In genomic region chr11:60099555-60100186, GRCm38 (mm10) we compare ENCODE assay signal across 18 mouse cellular contexts. TPM values are rescaled to one million over a fixed set of nuclear protein-coding genes. Genes with fewer than 3 reads are reported as not detected.
A peak's percentile ranks its signal among the peaks of the same experiment; 100 is the strongest.
DNase-seq lines count a peak whose midpoint lies in the region; ATAC-seq lines count a peak whose summit lies in the region.
"Had no signal": no experiment of that assay in that cellular context is flagged by ENCODE, and none has a peak within 500 bp of the region (broad histone marks: within the 10 kb centered on the region; RNA-seq: fewer than 3 reads in every experiment).

No protein-coding gene starts in this region.

- no peaks in the 10 kb centered on the region for H3K9me3 ChIP-seq in heart, embryonic 16.5 days (replicated peaks; ENCODE audit: control insufficient read depth, low read length)
- no peaks in the 10 kb centered on the region for H3K9me3 ChIP-seq in megakaryocyte, embryonic 14.5 days
- no peaks in the 10 kb centered on the region for H3K9me3 ChIP-seq in midbrain, embryonic 10.5 days (replicated peaks)
- no peaks in the 10 kb centered on the region for H3K9me3 ChIP-seq in kidney, embryonic 16.5 days (ENCODE audit: low read length)
- H3K9me3 ChIP-seq: heart, embryonic 15.5 days; hindbrain, embryonic 15.5 days; liver, embryonic 15.5 days; neural tube, embryonic 13.5 days had no signal

- no peak overlapping the region for H3K9ac ChIP-seq in heart, embryonic 16.5 days (ENCODE audit: low read length)
- no peak overlapping the region for H3K9ac ChIP-seq in kidney, embryonic 16.5 days (replicated peaks; ENCODE audit: low read length)
- H3K9ac ChIP-seq: heart, embryonic 15.5 days; hindbrain, embryonic 15.5 days; liver, embryonic 15.5 days; neural tube, embryonic 13.5 days had no signal

- peaks cover 36% of the 10 kb centered on the region for H3K4me1 ChIP-seq in heart, embryonic 16.5 days (ENCODE audit: control insufficient read depth, insufficient read depth, low read length)
- H3K4me1 ChIP-seq in megakaryocyte, embryonic 14.5 days: peaks cover 70% of the 10 kb centered on the region
- H3K4me1 ChIP-seq in midbrain, embryonic 10.5 days: peaks cover 19% of the 10 kb centered on the region
- peaks cover 11% of the 10 kb centered on the region for H3K4me1 ChIP-seq in kidney, embryonic 16.5 days (ENCODE audit: insufficient read depth, low read length)

- H3K4me3 ChIP-seq in heart, embryonic 16.5 days (ENCODE audit: low read length): no peak overlapping the region
- H3K4me3 ChIP-seq in megakaryocyte, embryonic 14.5 days (replicated peaks): peak overlapping the region; percentile 34
- H3K4me3 ChIP-seq in midbrain, embryonic 10.5 days: no peak overlapping the region
- no peak overlapping the region for H3K4me3 ChIP-seq in kidney, embryonic 16.5 days (ENCODE audit: low read length)
- H3K4me3 ChIP-seq: heart, embryonic 15.5 days; hindbrain, embryonic 15.5 days; liver, embryonic 15.5 days; neural tube, embryonic 13.5 days had no signal

- ATAC-seq in heart, embryonic 16.5 days (replicated peaks; ENCODE audit: extremely low read depth, insufficient read depth, low FRiP score): no peak
- no peak for ATAC-seq in inflammation-experienced regulatory T-cells, adult 6 months
- no peak for ATAC-seq in kidney, embryonic 16.5 days (ENCODE audit: low FRiP score, low TSS enrichment)
- ATAC-seq: forebrain, embryonic 16.5 days had no signal

- no peak overlapping the region for H3K4me2 ChIP-seq in heart, embryonic 16.5 days (ENCODE audit: low read depth, low read length)
- no peak overlapping the region for H3K4me2 ChIP-seq in kidney, embryonic 16.5 days (replicated peaks; ENCODE audit: low read depth, low read length)
- H3K4me2 ChIP-seq: heart, embryonic 15.5 days; hindbrain, embryonic 15.5 days; liver, embryonic 15.5 days; neural tube, embryonic 13.5 days had no signal

- WGBS in heart, embryonic 16.5 days: 41% methylated on average over 8 of the region's 8 CpGs
- WGBS in midbrain, embryonic 10.5 days: 75% methylated on average over 8 of the region's 8 CpGs
- 64% methylated on average over 8 of the region's 8 CpGs for WGBS in kidney, embryonic 16.5 days

- no peak for DNase-seq in heart, postnatal 14 days
- peak; percentile 63 for DNase-seq in MEL-GATA-1-ER (ENCODE audit: extremely low read depth, low read depth)
- DNase-seq in thymus, postnatal 36 days: peak; percentile 83 to 89
- DNase-seq in midbrain, embryonic 10.5 days (ENCODE audit: low spot score): no peak
- DNase-seq: cerebellum, adult 2 months; gastrocnemius, postnatal 10 days; kidney, adult 8-10 months; retina, postnatal 1 day had no signal

- intact Hi-C loops in heart, postnatal 14 days (cut with DNase I): loop anchor here (5.0 kb wide), 1 partner anchor 318 kb away; the partner anchor contains the start of genes Atpaf2 and Gid4

- no peaks in the 10 kb centered on the region for H3K27me3 ChIP-seq in heart, embryonic 16.5 days (ENCODE audit: control insufficient read depth, insufficient read depth, low read length)
- H3K27me3 ChIP-seq in megakaryocyte, embryonic 14.5 days (replicated peaks): no peaks in the 10 kb centered on the region
- 0 out of 2 replicates have a peak, but pooled peaks cover under 1% of the 10 kb centered on the region for H3K27me3 ChIP-seq in midbrain, embryonic 10.5 days (ENCODE audit: low read depth, poor library complexity, severe bottlenecking)
- no peaks in the 10 kb centered on the region for H3K27me3 ChIP-seq in kidney, embryonic 16.5 days (ENCODE audit: insufficient read depth, low read length)
- H3K27me3 ChIP-seq: heart, embryonic 15.5 days; hindbrain, embryonic 15.5 days; liver, embryonic 15.5 days; neural tube, embryonic 13.5 days had no signal

- H3K27ac ChIP-seq in heart, embryonic 16.5 days (ENCODE audit: low read length): peak overlapping the region; percentile 42; the same call in 1 of the 2 replicates
- H3K27ac ChIP-seq in midbrain, embryonic 10.5 days (replicated peaks): no peak overlapping the region
- H3K27ac ChIP-seq in kidney, embryonic 16.5 days (ENCODE audit: low read length): no peak overlapping the region
- H3K27ac ChIP-seq: hindbrain, embryonic 15.5 days; liver, embryonic 15.5 days; macrophage; neural tube, embryonic 13.5 days had no signal

- H3K36me3 ChIP-seq in heart, embryonic 16.5 days (ENCODE audit: control insufficient read depth, insufficient read depth): no peaks in the 10 kb centered on the region
- H3K36me3 ChIP-seq in megakaryocyte, embryonic 14.5 days (replicated peaks; ENCODE audit: low read length): no peaks in the 10 kb centered on the region
- no peaks in the 10 kb centered on the region for H3K36me3 ChIP-seq in midbrain, embryonic 10.5 days
- H3K36me3 ChIP-seq in kidney, embryonic 16.5 days (ENCODE audit: insufficient read depth, low read length): no peaks in the 10 kb centered on the region
- H3K36me3 ChIP-seq: heart, embryonic 15.5 days; hindbrain, embryonic 15.5 days; liver, embryonic 15.5 days; neural tube, embryonic 13.5 days had no signal

RNA-seq across cellular contexts. Expression of gene Rai1, which starts 5.1 kb away (rescaled TPM):
- polyA plus RNA-seq in heart, embryonic 16.5 days (2015; fragmentation: Nextera tagmentation; extraction: Ambion mirVana): 15.7 TPM in 2 replicates
- total RNA-seq in heart, postnatal 14 days (2021): 10 to 100 TPM; 32.6 to 33.1 TPM
- 46.9 and 62.9 TPM in 2 replicates for polyA plus RNA-seq in megakaryocyte, embryonic 14.5 days (2012; ENCODE audit: insufficient read depth, low replicate concordance)
- polyA plus RNA-seq in midbrain, embryonic 10.5 days (2016; fragmentation: Nextera tagmentation; extraction: Ambion mirVana): 23.4 and 23.9 TPM in 2 replicates
- 10 to 100 TPM in 2 of 3 experiments, 1 to 10 TPM in 1; 5.6 to 12.2 (median 12.1) TPM for polyA plus RNA-seq in inflammation-experienced regulatory T-cells, adult 6 months (2017; shearing (Covaris generic))
- polyA plus RNA-seq in kidney, embryonic 16.5 days (2015; fragmentation: Nextera tagmentation; extraction: Ambion mirVana): 21.5 and 24.0 TPM in 2 replicates

RNA-seq across cellular contexts. Expression of gene Pemt, which starts 53.4 kb away (rescaled TPM):
- 8.2 and 8.6 TPM in 2 replicates for polyA plus RNA-seq in heart, embryonic 16.5 days (2015; fragmentation: Nextera tagmentation; extraction: Ambion mirVana)
- 1 to 10 TPM; 1.3 to 1.9 TPM for total RNA-seq in heart, postnatal 14 days (2021)
- 28.0 and 36.3 TPM in 2 replicates for polyA plus RNA-seq in megakaryocyte, embryonic 14.5 days (2012; ENCODE audit: insufficient read depth, low replicate concordance)
- 8.6 and 10.8 TPM in 2 replicates for polyA plus RNA-seq in midbrain, embryonic 10.5 days (2016; fragmentation: Nextera tagmentation; extraction: Ambion mirVana)
- 1 to 10 TPM in 2 of 3 experiments, under 1 TPM in 1; 0.74 to 2.5 (median 1.9) TPM for polyA plus RNA-seq in inflammation-experienced regulatory T-cells, adult 6 months (2017; shearing (Covaris generic))
- 11.2 and 12.2 TPM in 2 replicates for polyA plus RNA-seq in kidney, embryonic 16.5 days (2015; fragmentation: Nextera tagmentation; extraction: Ambion mirVana)

Comparison
In these comparisons a context has a peak if more than half of its experiments do, and no peak if none do; other contexts are left out.
1. DNase-seq: peak in MEL-GATA-1-ER (single experiment) and thymus, postnatal 36 days (2 of 2); none in heart, postnatal 14 days (0 of 2) and midbrain, embryonic 10.5 days (single experiment).